Mouse (Mus musculus) ovary, postnatal 36 days (tissue): ENCODE data around the gene Fdxr.

Source experiments
- DNase-seq: peaks from one replicate; pipeline ENCODE4 v3.0.0; 2022; ENCODE audit warnings: low spot score, mixed read lengths

Fdxr gene

GRCm38 (mm10) chr11:115269330-115270066 is 7.4 kb downstream of the Fdxr start:
- DNase-seq: no peak

- no peak for DNase-seq
These were observed 8.9 kb downstream of the Fdxr start for GRCm38 (mm10) chr11:115267958-115268357.

- DNase-seq: peak; percentile 42
These were observed 9.6 kb downstream of the Fdxr start, which contains the start of gene Grin2c for GRCm38 (mm10) chr11:115267061-115267883. TSS of gene Grin2c (minus strand) at chr11:115267243.

GRCm38 (mm10) chr11:115266400-115266778 is 10.5 kb downstream of the Fdxr start:
- DNase-seq: peak; percentile 26

GRCm38 (mm10) chr11:115265771-115266399 is 11.0 kb downstream of the Fdxr start:
- no peak for DNase-seq

GRCm38 (mm10) chr11:115264862-115265668 is 11.8 kb downstream of the Fdxr start:
- no peak for DNase-seq

GRCm38 (mm10) chr11:115264136-115264861 is 12.6 kb downstream of the Fdxr start:
- no peak for DNase-seq

GRCm38 (mm10) chr11:115262954-115263353 is 13.9 kb downstream of the Fdxr start:
- DNase-seq: no peak

GRCm38 (mm10) chr11:115259134-115259533 is 17.7 kb downstream of the Fdxr start:
- no peak for DNase-seq

GRCm38 (mm10) chr11:115257775-115258510 is 18.9 kb downstream of the Fdxr start:
- no peak for DNase-seq

GRCm38 (mm10) chr11:115251258-115251657 is 25.6 kb downstream of the Fdxr start:
- no peak for DNase-seq

- DNase-seq: no peak
These were observed 26.3 kb downstream of the Fdxr start for GRCm38 (mm10) chr11:115250405-115251090.

- DNase-seq: peak; percentile 46
These were observed 27.0 kb downstream of the Fdxr start for GRCm38 (mm10) chr11:115249721-115250404.

- no peak for DNase-seq
These were observed 28.9 kb downstream of the Fdxr start for GRCm38 (mm10) chr11:115247945-115248344.

- no peak for DNase-seq
These were observed 29.6 kb downstream of the Fdxr start for GRCm38 (mm10) chr11:115247240-115247639.

GRCm38 (mm10) chr11:115246386-115246785 is 30.5 kb downstream of the Fdxr start:
- no peak for DNase-seq

- no peak for DNase-seq
These were observed 32.0 kb downstream of the Fdxr start for GRCm38 (mm10) chr11:115244840-115245239.

GRCm38 (mm10) chr11:115243783-115244182 is 33.1 kb downstream of the Fdxr start:
- no peak for DNase-seq

GRCm38 (mm10) chr11:115242746-115243145 is 34.1 kb downstream of the Fdxr start:
- no peak for DNase-seq
